Mouse (Mus musculus) C2C12 (cell line): Measurements from ENCODE around the gene Mrgpre. TPM values are rescaled to one million over a fixed set of nuclear protein-coding genes. Genes with fewer than 3 reads are reported as not detected.
A peak's percentile ranks its signal among the peaks of the same experiment; 100 is the strongest.

Experiments used
- H3K27me3 ChIP-seq: one replicate; pipeline ENCODE4 v1.6.1; 2011; ENCODE audit not compliant: control insufficient read depth, insufficient read depth, insufficient read length
- H3K36me3 ChIP-seq: one replicate; pipeline ENCODE4 v1.6.1; 2011; ENCODE audit not compliant: control insufficient read depth, insufficient read depth
- H3K4me3 ChIP-seq: one replicate; pipeline ENCODE4 v1.5.1; 2011; ENCODE audit warnings: mild to moderate bottlenecking, control low read depth; ENCODE audit not compliant: poor library complexity, insufficient read depth, severe bottlenecking
- H3K79me2 ChIP-seq: one replicate; pipeline ENCODE4 v1.6.1; 2011; ENCODE audit not compliant: control insufficient read depth, insufficient read depth
- H3K79me3 ChIP-seq: one replicate; pipeline ENCODE4 v1.6.1; 2011; ENCODE audit warnings: low read depth, control low read depth
- H3ac ChIP-seq: one replicate; pipeline ENCODE3; 2011; ENCODE audit warnings: low read depth; ENCODE audit not compliant: control insufficient read depth, insufficient read length
- CEBPB ChIP-seq: IDR thresholded peaks from one replicate; pipeline ENCODE4 v1.6.1; 2011; ENCODE audit warnings: low read depth, mild to moderate bottlenecking, control low read depth, moderate library complexity
- CTCF ChIP-seq: IDR thresholded peaks from one replicate; pipeline ENCODE4 v1.5.1; 2011; ENCODE audit not compliant: control insufficient read depth, insufficient read depth, insufficient read length
- FOSL1 ChIP-seq: IDR thresholded peaks from one replicate; pipeline ENCODE4 v1.8.0; 2011; ENCODE audit warnings: mild to moderate bottlenecking, low read length; ENCODE audit not compliant: poor library complexity, insufficient read depth, severe bottlenecking
- MAX ChIP-seq: IDR thresholded peaks from one replicate; pipeline ENCODE4 v1.6.1; 2011; ENCODE audit warnings: mild to moderate bottlenecking, control low read depth
- MYOD1 ChIP-seq: IDR thresholded peaks from one replicate; pipeline ENCODE4 v1.6.1; 2011; ENCODE audit warnings: low read depth; ENCODE audit not compliant: control insufficient read depth, insufficient read length
- MYOG ChIP-seq: IDR thresholded peaks from one replicate; pipeline ENCODE4 v1.6.1; 2011; ENCODE audit not compliant: control insufficient read depth, insufficient read length; ENCODE audit errors: extremely low read depth
- USF1 ChIP-seq: IDR thresholded peaks from one replicate; pipeline ENCODE4 v1.6.1; 2011; ENCODE audit warnings: low read depth, mild to moderate bottlenecking, control low read depth, moderate library complexity
- polyA plus RNA-seq: library from polyadenylated mRNA; unstranded; fragments of >200 nt; fragmentation: generic; extraction: Trizol; gene quantifications from one replicate; pipeline ENCODE4 v1.2.1, GENCODE M21; 2012; ENCODE audit warnings: missing spikeins

Mrgpre gene
- polyA plus RNA-seq, 1 experiment = 2.9 TPM

- no peak within 1 kb of the TSS for H3K4me3 ChIP-seq
- H3ac ChIP-seq = no peak within 1 kb of the TSS
- H3K36me3 ChIP-seq = no peaks in the 10 kb centered on the region
- no peaks in the 10 kb centered on the region for H3K79me2 ChIP-seq
- no peaks in the 10 kb centered on the region for H3K79me3 ChIP-seq
- TF ChIP-seq CTCF (no peak), MYOD1 (no peak), USF1 (no peak)
- no peaks in the 10 kb centered on the region for H3K27me3 ChIP-seq
These were observed 17.4 kb downstream of the Mrgpre start, which contains the start of gene Mrgprg for GRCm38 (mm10) chr7:143766893-143767292. Gene Mrgprg (minus strand): TSS chr7:143766993.

GRCm38 (mm10) chr7:143764876-143765530, 19.3 kb downstream of the Mrgpre start:
- Histone ChIP-seq H3K36me3 (no peaks in the 10 kb centered on the region), H3K79me3 (no peaks in the 10 kb centered on the region), H3K4me3 (no peak overlapping the region), H3K27me3 (no peaks in the 10 kb centered on the region), H3K79me2 (no peaks in the 10 kb centered on the region), H3ac (no peak overlapping the region)
- TF ChIP-seq CTCF (no peak), MAX (no peak), USF1 (no peak), MYOG (no peak), FOSL1 (no peak)

- Histone ChIP-seq H3K79me2 (no peaks in the 10 kb centered on the region), H3K27me3 (no peaks in the 10 kb centered on the region), H3K79me3 (no peaks in the 10 kb centered on the region), H3K4me3 (no peak overlapping the region), H3K36me3 (no peaks in the 10 kb centered on the region), H3ac (no peak overlapping the region)
- TF ChIP-seq USF1 (no peak), CTCF (peak; percentile 32), FOSL1 (no peak)
These were observed 20.5 kb downstream of the Mrgpre start for GRCm38 (mm10) chr7:143763794-143764193.

GRCm38 (mm10) chr7:143758956-143759355, 25.3 kb downstream of the Mrgpre start:
- no peak overlapping the region for H3ac ChIP-seq
- TF ChIP-seq MAX (no peak), FOSL1 (no peak)
- no peak overlapping the region for H3K4me3 ChIP-seq
- no peaks in the 10 kb centered on the region for H3K27me3 ChIP-seq
- no peaks in the 10 kb centered on the region for H3K79me3 ChIP-seq
- no peaks in the 10 kb centered on the region for H3K79me2 ChIP-seq
- H3K36me3 ChIP-seq = no peaks in the 10 kb centered on the region

GRCm38 (mm10) chr7:143757696-143758095, 26.6 kb downstream of the Mrgpre start:
- no peak overlapping the region for H3K4me3 ChIP-seq
- H3K27me3 ChIP-seq = no peaks in the 10 kb centered on the region
- no peaks in the 10 kb centered on the region for H3K79me3 ChIP-seq
- H3K79me2 ChIP-seq = no peaks in the 10 kb centered on the region
- no peaks in the 10 kb centered on the region for H3K36me3 ChIP-seq
- TF ChIP-seq CEBPB = no peak
- no peak for TF ChIP-seq MAX
- TF ChIP-seq MYOD1 = no peak
- no peak for TF ChIP-seq USF1
- TF ChIP-seq MYOG = no peak
- no peak for TF ChIP-seq FOSL1
- H3ac ChIP-seq = no peak overlapping the region

- Histone ChIP-seq H3K4me3 (peak overlapping the region; percentile 15), H3ac (peak overlapping the region; percentile 63), H3K79me3 (no peaks in the 10 kb centered on the region), H3K79me2 (no peaks in the 10 kb centered on the region), H3K36me3 (no peaks in the 10 kb centered on the region), H3K27me3 (peaks cover under 1% of the 10 kb centered on the region)
- peak; percentile 98 for TF ChIP-seq MAX
- TF ChIP-seq USF1 = peak; percentile 30
- no peak for TF ChIP-seq MYOD1
- TF ChIP-seq FOSL1 = no peak
- no peak for TF ChIP-seq MYOG
These were observed 27.3 kb downstream of the Mrgpre start for GRCm38 (mm10) chr7:143757027-143757390.
